Mouse (Mus musculus): ENCODE results near the gene Aldh1a3. TPM values are rescaled to one million over a fixed set of nuclear protein-coding genes. Genes with fewer than 3 reads are reported as not detected.

Gene Aldh1a3
- total RNA-seq, 2 experiments from 2014 or later, result 11.4 to 12.4 TPM

GRCm38 (mm10) chr7:66418981-66419380, 8.3 kb downstream of the Aldh1a3 start:
- peak; percentile 67 for DNase-seq

GRCm38 (mm10) chr7:66416829-66417228, 10.5 kb downstream of the Aldh1a3 start:
- DNase-seq, result no peak

GRCm38 (mm10) chr7:66413093-66413492, 14.2 kb downstream of the Aldh1a3 start:
- no peak for DNase-seq

GRCm38 (mm10) chr7:66409433-66409832, 17.9 kb downstream of the Aldh1a3 start:
- DNase-seq, result peak; percentile 71

GRCm38 (mm10) chr7:66406971-66407370, 20.3 kb downstream of the Aldh1a3 start:
- DNase-seq, result peak; percentile 49

GRCm38 (mm10) chr7:66405951-66406721, 21.2 kb downstream of the Aldh1a3 start:
- DNase-seq, result peak; percentile 61

GRCm38 (mm10) chr7:66405541-66405940, 21.8 kb downstream of the Aldh1a3 start:
- DNase-seq, result peak; percentile 61

- DNase-seq, result no peak
Measured at GRCm38 (mm10) chr7:66404802-66405201, 22.5 kb downstream of the Aldh1a3 start.

- no peak for DNase-seq
Measured at GRCm38 (mm10) chr7:66404141-66404540, 23.2 kb downstream of the Aldh1a3 start.

- no peak for DNase-seq
Measured at GRCm38 (mm10) chr7:66402876-66403275, 24.4 kb downstream of the Aldh1a3 start.

GRCm38 (mm10) chr7:66401605-66402004, 25.7 kb downstream of the Aldh1a3 start:
- no peak for DNase-seq

GRCm38 (mm10) chr7:66397288-66397687, 30.0 kb downstream of the Aldh1a3 start:
- DNase-seq, result no peak

- peak; percentile 73 for DNase-seq
Measured at GRCm38 (mm10) chr7:66388621-66389532, 38.4 kb downstream of the Aldh1a3 start.

GRCm38 (mm10) chr7:66387813-66388521, 39.4 kb downstream of the Aldh1a3 start, which contains the start of gene Lrrk1:
Gene Lrrk1, minus strand, starts transcription at chr7:66388350.
- DNase-seq, result peak; percentile 76

- DNase-seq, result peak; percentile 45
Measured at GRCm38 (mm10) chr7:66387419-66387812, 39.9 kb downstream of the Aldh1a3 start.

GRCm38 (mm10) chr7:66386411-66386810, 40.9 kb downstream of the Aldh1a3 start:
- no peak for DNase-seq

- DNase-seq, result no peak
Measured at GRCm38 (mm10) chr7:66385826-66386225, 41.5 kb downstream of the Aldh1a3 start.

GRCm38 (mm10) chr7:66384891-66385290, 42.4 kb downstream of the Aldh1a3 start:
- no peak for DNase-seq

- no peak for DNase-seq
Measured at GRCm38 (mm10) chr7:66384213-66384612, 43.1 kb downstream of the Aldh1a3 start.

- DNase-seq, result no peak
Measured at GRCm38 (mm10) chr7:66376560-66376959, 50.8 kb downstream of the Aldh1a3 start.

- DNase-seq, result no peak
Measured at GRCm38 (mm10) chr7:66375736-66376135, 51.6 kb downstream of the Aldh1a3 start.

- DNase-seq, result no peak
Measured at GRCm38 (mm10) chr7:66373391-66373790, 53.9 kb downstream of the Aldh1a3 start.

Measured in adrenal gland, postnatal 10 days (tissue).